Mouse (Mus musculus) MEL-GATA-1-ER (cell line): ENCODE data around the gene Pidd1.
"Not testable (repeated sequence)": the region's sequence is repeated elsewhere in the genome, so short reads cannot be mapped to it uniquely, and the experiment has no call there.

Source experiments
- DNase-seq: peaks from one replicate; pipeline ENCODE4 v3.0.0-alpha.2; 2012; ENCODE audit warnings: low read depth; ENCODE audit errors: extremely low read depth

Pidd1 gene

GRCm38 (mm10) chr7:141416144-141416841 is 27.5 kb downstream of the Pidd1 start:
- no peak for DNase-seq

- DNase-seq, result peak; percentile 80
Observed at GRCm38 (mm10) chr7:141413809-141414584, 29.8 kb downstream of the Pidd1 start, which contains the start of gene Gatd1. Gene Gatd1 (minus strand): TSS chr7:141414136.

GRCm38 (mm10) chr7:141413331-141413730 is 30.5 kb downstream of the Pidd1 start:
- DNase-seq, result no peak

- DNase-seq, result no peak
Observed at GRCm38 (mm10) chr7:141411667-141412066, 32.2 kb downstream of the Pidd1 start.

- DNase-seq, result no peak
Observed at GRCm38 (mm10) chr7:141410631-141411030, 33.2 kb downstream of the Pidd1 start.

GRCm38 (mm10) chr7:141408833-141409232 is 35.0 kb downstream of the Pidd1 start:
- no peak for DNase-seq

GRCm38 (mm10) chr7:141407670-141408069 is 36.2 kb downstream of the Pidd1 start:
- not testable (repeated sequence) for DNase-seq

- no peak for DNase-seq
Observed at GRCm38 (mm10) chr7:141405466-141405865, 38.4 kb downstream of the Pidd1 start.

GRCm38 (mm10) chr7:141403305-141403704 is 40.5 kb downstream of the Pidd1 start:
- DNase-seq, result no peak

- DNase-seq, result no peak
Observed at GRCm38 (mm10) chr7:141395348-141395747, 48.5 kb downstream of the Pidd1 start.

- DNase-seq, result no peak
Observed at GRCm38 (mm10) chr7:141394771-141395170, 49.1 kb downstream of the Pidd1 start.

- DNase-seq, result peak; percentile 82
Observed at GRCm38 (mm10) chr7:141394158-141394557, 49.7 kb downstream of the Pidd1 start.

- DNase-seq, result peak; percentile 90
Observed at GRCm38 (mm10) chr7:141392552-141393222, 51.1 kb downstream of the Pidd1 start.

GRCm38 (mm10) chr7:141391625-141392551 is 51.9 kb downstream of the Pidd1 start, which contains the start of gene Taldo1:
Gene Taldo1 (plus strand): TSS chr7:141392199.
- DNase-seq, result peak; percentile 93

- DNase-seq, result no peak
Observed at GRCm38 (mm10) chr7:141390326-141391259, 53.2 kb downstream of the Pidd1 start.

GRCm38 (mm10) chr7:141388487-141389109 is 55.2 kb downstream of the Pidd1 start:
- DNase-seq, result no peak
